Mouse (Mus musculus) forebrain, embryonic 14.5 days (tissue): ENCODE measurements around the gene Cldn1. TPM values are rescaled to one million over a fixed set of nuclear protein-coding genes. Genes with fewer than 3 reads are reported as not detected.
A peak's percentile ranks its signal among the peaks of the same experiment; 100 is the strongest.

Experiments
- ATAC-seq: fragments of 200-750 bp; cut with Nextera tagmentation; 2 replicates; pipeline ENCODE4 v1.8.0; 2017; ENCODE audit warnings: mild to moderate bottlenecking, moderate library complexity
- DNase-seq: peaks from one replicate; pipeline ENCODE4 v3.0.0-alpha.2; 2015; ENCODE audit warnings: low spot score
- H3K27ac ChIP-seq: fragments of 300-500 bp; sonication (generic); 2 replicates; pipeline ENCODE4 v1.5.1; 2014; ENCODE audit warnings: low read depth, mild to moderate bottlenecking, control low read depth, low read length, moderate library complexity
- H3K27me3 ChIP-seq: fragments of 300-500 bp; sonication (generic); replicated peaks from 2 replicates; pipeline ENCODE4 v1.6.1; 2014; ENCODE audit warnings: low read length, control low read depth, mixed read lengths; ENCODE audit not compliant: control insufficient read depth, insufficient read depth
- H3K36me3 ChIP-seq: fragments of 300-500 bp; sonication (generic); 2 replicates; pipeline ENCODE4 v1.6.1; 2014; ENCODE audit warnings: low read length, control low read depth; ENCODE audit not compliant: control insufficient read depth, insufficient read depth
- H3K4me1 ChIP-seq: fragments of 300-500 bp; sonication (generic); 2 replicates; pipeline ENCODE4 v1.6.1; 2014; ENCODE audit warnings: antibody characterized with exemption, low read length, control low read depth; ENCODE audit not compliant: control insufficient read depth, insufficient read depth
- H3K4me2 ChIP-seq: fragments of 300-500 bp; sonication (generic); 2 replicates; pipeline ENCODE4 v1.6.1; 2014; ENCODE audit warnings: mild to moderate bottlenecking, control low read depth, low read length
- H3K4me3 ChIP-seq: fragments of 300-500 bp; sonication (generic); 2 replicates; pipeline ENCODE4 v1.5.1; 2014; ENCODE audit warnings: low read depth, low read length, control low read depth
- H3K9ac ChIP-seq: fragments of 300-500 bp; sonication (generic); 2 replicates; pipeline ENCODE4 v1.6.1; 2014; ENCODE audit warnings: mild to moderate bottlenecking, low read length, control low read depth, moderate library complexity
- H3K9me3 ChIP-seq: fragments of 300-500 bp; sonication (generic); replicated peaks from 2 replicates; pipeline ENCODE4 v1.6.1; 2016; ENCODE audit warnings: low read length, control low read depth, mixed read lengths; ENCODE audit not compliant: control insufficient read depth
- WGBS: fragments of 180-500 bp; shearing (Covaris S2); extraction: QIAGEN DNeasy Blood & Tissue Kit; methylation state at CpG from one replicate; pipeline ENCODE4 v1.1.7; 2014; 5-methylcytosine and 5-hydroxymethylcytosine counted together
- polyA plus RNA-seq: library from polyadenylated mRNA; unstranded; fragments of >200 nt; fragmentation: Nextera tagmentation; extraction: Ambion mirVana; gene quantifications from 2 replicates; pipeline ENCODE4 v1.2.1, GENCODE M21; 2014

The Cldn1 gene
- polyA plus RNA-seq, 1 experiment from 2014 or later = 4.1 TPM

DNA sequence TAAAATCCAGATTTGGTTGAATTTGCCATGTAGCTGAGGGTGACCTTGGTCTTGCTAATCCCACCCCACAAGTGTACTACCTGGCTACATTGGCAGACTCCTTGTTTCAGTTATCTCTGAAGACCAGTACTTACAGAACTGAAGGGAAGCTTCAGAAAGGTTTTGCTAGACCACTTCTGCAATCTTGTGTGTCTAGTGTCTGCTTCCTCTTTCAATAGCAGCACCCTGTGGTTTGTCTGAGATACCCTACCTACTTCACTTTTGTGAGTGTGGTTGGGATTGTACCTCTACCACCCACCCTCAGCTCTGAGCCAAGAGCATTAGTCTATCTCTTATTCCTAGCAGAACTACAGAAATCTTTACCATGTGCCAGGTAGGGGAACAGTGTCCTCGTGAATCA is 22.8 kb downstream of the Cldn1 start:
- no peaks in the 10 kb centered on the region for H3K27me3 ChIP-seq
- no peaks in the 10 kb centered on the region for H3K4me1 ChIP-seq
- no peak overlapping the region for H3K9ac ChIP-seq
- no peak overlapping the region for H3K4me3 ChIP-seq
- DNase-seq = no peak
- WGBS = 78% methylated on average over 1 of the region's 1 CpGs
- H3K36me3 ChIP-seq = no peaks in the 10 kb centered on the region
- no peaks in the 10 kb centered on the region for H3K9me3 ChIP-seq
- ATAC-seq = no peak
- H3K4me2 ChIP-seq = no peak overlapping the region
- no peak overlapping the region for H3K27ac ChIP-seq

DNA sequence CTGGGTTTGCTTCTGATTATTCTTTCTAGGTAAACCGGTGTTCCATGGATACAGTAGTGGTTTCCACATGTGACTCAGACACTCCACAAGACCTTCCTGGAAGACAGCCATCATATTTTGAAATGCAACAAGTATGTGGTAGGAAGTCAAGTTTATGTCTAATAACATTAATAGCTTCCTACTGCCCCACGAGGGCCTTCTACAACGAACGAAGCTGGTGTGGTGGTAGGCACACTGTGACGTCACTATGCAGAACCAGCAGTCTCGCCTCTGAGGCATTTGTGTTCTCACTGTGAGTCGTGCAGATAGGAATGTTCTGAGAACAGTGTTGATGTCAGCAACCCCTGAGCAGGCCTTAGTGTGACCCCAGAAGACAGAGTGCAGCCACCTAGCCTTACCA is 55.4 kb downstream of the Cldn1 start:
- Histone ChIP-seq H3K36me3 (no peaks in the 10 kb centered on the region), H3K27ac (no peak overlapping the region), H3K4me3 (no peak overlapping the region), H3K27me3 (no peaks in the 10 kb centered on the region), H3K4me2 (no peak overlapping the region), H3K9me3 (no peaks in the 10 kb centered on the region), H3K9ac (no peak overlapping the region), H3K4me1 (no peaks in the 10 kb centered on the region)
- DNase-seq (no peak), ATAC-seq (no peak)
- 85% methylated on average over 7 of the region's 7 CpGs for WGBS

DNA sequence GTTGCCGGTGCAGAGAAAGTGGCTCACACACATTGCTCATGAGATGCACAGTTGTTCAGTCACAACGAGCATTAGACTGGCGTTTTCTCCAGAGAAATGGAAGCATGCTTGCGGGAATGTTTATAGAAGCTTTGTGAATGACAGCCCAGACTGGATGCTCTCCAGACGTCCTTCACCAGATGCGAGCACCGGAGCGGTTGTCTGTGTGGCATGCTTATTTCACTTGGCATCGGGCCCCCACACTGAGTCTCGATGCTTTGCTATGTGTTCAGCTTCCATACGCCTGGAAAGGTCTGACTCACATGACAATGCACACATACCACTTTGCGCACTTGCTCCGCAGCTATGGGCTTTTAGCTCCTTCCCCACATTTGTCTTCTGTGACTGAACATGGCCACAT is 56.8 kb downstream of the Cldn1 start:
- no peaks in the 10 kb centered on the region for H3K36me3 ChIP-seq
- H3K4me2 ChIP-seq = no peak overlapping the region
- no peak overlapping the region for H3K27ac ChIP-seq
- peak; percentile 68 for DNase-seq
- H3K4me1 ChIP-seq = no peaks in the 10 kb centered on the region
- no peaks in the 10 kb centered on the region for H3K27me3 ChIP-seq
- WGBS = 64% methylated on average over 13 of the region's 13 CpGs
- no peak overlapping the region for H3K4me3 ChIP-seq
- no peaks in the 10 kb centered on the region for H3K9me3 ChIP-seq
- H3K9ac ChIP-seq = no peak overlapping the region
- ATAC-seq = peak; percentile 70; the same call in 1 of the 2 replicates

DNA sequence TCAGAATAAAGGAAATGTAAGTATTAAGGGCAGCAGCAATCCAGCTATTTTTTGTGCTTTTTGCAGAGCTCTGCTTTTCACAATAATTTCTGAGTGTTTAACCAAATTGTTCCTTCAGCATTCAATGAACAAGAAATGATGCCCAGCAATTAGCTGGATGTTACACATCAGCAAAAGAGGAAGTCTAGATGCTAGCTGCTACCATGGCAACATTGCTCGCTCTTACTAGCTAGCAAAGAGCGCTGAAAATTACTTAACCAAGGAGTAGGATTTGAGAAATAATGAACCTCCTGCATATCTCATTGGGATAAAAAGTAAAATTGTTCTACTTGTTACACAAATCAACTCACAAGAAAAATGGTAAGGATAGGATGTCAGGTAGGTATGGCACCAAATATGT is 62.2 kb downstream of the Cldn1 start:
- no peak overlapping the region for H3K4me3 ChIP-seq
- no peak overlapping the region for H3K4me2 ChIP-seq
- ATAC-seq (peak; percentile 42; the same call in 1 of the 2 replicates), DNase-seq (peak; percentile 68)
- H3K36me3 ChIP-seq = no peaks in the 10 kb centered on the region
- no peak overlapping the region for H3K27ac ChIP-seq
- H3K27me3 ChIP-seq = no peaks in the 10 kb centered on the region
- no peaks in the 10 kb centered on the region for H3K9me3 ChIP-seq
- H3K9ac ChIP-seq = no peak overlapping the region
- H3K4me1 ChIP-seq = no peaks in the 10 kb centered on the region
- WGBS = 53% methylated on average over 2 of the region's 2 CpGs

Other genes starting within 250 kb of the Cldn1 start
- not detected in 2 replicates for gene Cldn16, start 91.3 kb upstream of the Cldn1 start, polyA plus RNA-seq
- not detected in 2 replicates for gene Tmem207, start 154.9 kb upstream of the Cldn1 start, polyA plus RNA-seq
- gene Il1rap, start 209.9 kb upstream of the Cldn1 start, polyA plus RNA-seq = 3.7 and 5.1 TPM in 2 replicates